In genomic region chrX:31736958-31737357, GRCm38 (mm10) we compare ENCODE assay signal across 41 mouse cellular contexts. TPM values are rescaled to one million over a fixed set of nuclear protein-coding genes. Genes with fewer than 3 reads are reported as not detected.
"Had no signal": no experiment of that assay in that cellular context is flagged by ENCODE, and none has a peak within 500 bp of the region (broad histone marks: within the 10 kb centered on the region; RNA-seq: fewer than 3 reads in every experiment).

No protein-coding gene starts in this region.

- H3K4me2 ChIP-seq: forebrain, embryonic 15.5 days; heart, embryonic 13.5 days; heart, embryonic 15.5 days; hindbrain, embryonic 13.5 days; kidney, embryonic 15.5 days; limb, embryonic 13.5 days; limb, embryonic 15.5 days had no signal

- H3K36me3 ChIP-seq: forebrain, embryonic 15.5 days; heart, embryonic 10.5 days; heart, embryonic 13.5 days; heart, embryonic 15.5 days; hindbrain, embryonic 13.5 days; kidney, embryonic 15.5 days; limb, embryonic 13.5 days; limb, embryonic 15.5 days had no signal

- H3K4me3 ChIP-seq: forebrain, embryonic 15.5 days; heart, embryonic 10.5 days; heart, embryonic 13.5 days; heart, embryonic 15.5 days; hindbrain, embryonic 13.5 days; kidney, embryonic 15.5 days; limb, embryonic 13.5 days; limb, embryonic 15.5 days had no signal

- DNase-seq: forebrain, postnatal 0 days; gastrocnemius, postnatal 14 days; gastrocnemius, postnatal 36 days; heart, adult 18-20 months; heart, postnatal 14 days; heart, postnatal 36 days; kidney, adult 11 months; kidney, adult 2 months; kidney, adult 9 months; kidney, postnatal 14 days; kidney, postnatal 36 days; layer of hippocampus, adult 9-11 months; layer of hippocampus, postnatal 36 days; left cerebral cortex, postnatal 4 days had no signal

- ATAC-seq: forebrain, embryonic 15.5 days; forebrain, postnatal 0 days; hindbrain, postnatal 0 days; intestine, embryonic 16.5 days had no signal

- H3K9ac ChIP-seq: forebrain, embryonic 15.5 days; forebrain, postnatal 0 days; heart, embryonic 13.5 days; heart, embryonic 15.5 days; hindbrain, embryonic 13.5 days; kidney, embryonic 15.5 days; limb, embryonic 13.5 days; limb, embryonic 15.5 days had no signal

- H3K4me1 ChIP-seq: forebrain, embryonic 15.5 days; heart, embryonic 10.5 days; heart, embryonic 13.5 days; heart, embryonic 15.5 days; hindbrain, embryonic 13.5 days; kidney, embryonic 15.5 days; limb, embryonic 13.5 days; limb, embryonic 15.5 days had no signal

- H3K27ac ChIP-seq: forebrain, embryonic 15.5 days; heart, embryonic 10.5 days; heart, embryonic 13.5 days; heart, embryonic 15.5 days; hindbrain, embryonic 13.5 days; hindbrain, postnatal 0 days; kidney, embryonic 15.5 days; kidney, postnatal 0 days; limb, embryonic 13.5 days; limb, embryonic 15.5 days had no signal

- H3K27me3 ChIP-seq: forebrain, embryonic 15.5 days; heart, embryonic 13.5 days; heart, embryonic 15.5 days; hindbrain, embryonic 13.5 days; kidney, embryonic 15.5 days; limb, embryonic 13.5 days; limb, embryonic 15.5 days had no signal

RNA-seq across cellular contexts. Expression of gene Btbd35f25, which starts 20.0 kb away (rescaled TPM):
- total RNA-seq: forebrain, postnatal 0 days; gastrocnemius, adult 18-20 months; gastrocnemius, adult 8-10 months; gastrocnemius, postnatal 14 days; gastrocnemius, postnatal 36 days; heart, adult 18-20 months; heart, adult 8-10 months; heart, postnatal 14 days; heart, postnatal 36 days; hematopoietic stem cell, adult 5-6 weeks; hindbrain, postnatal 0 days; layer of hippocampus, adult 18-20 months; layer of hippocampus, adult 8-10 months; layer of hippocampus, postnatal 14 days; layer of hippocampus, postnatal 36 days; left cerebral cortex, adult 18-20 months; left cerebral cortex, adult 8-10 months; left cerebral cortex, postnatal 10 days; left cerebral cortex, postnatal 25 days; left cerebral cortex, postnatal 4 days had no signal
- polyA plus RNA-seq: forebrain, embryonic 15.5 days; forebrain, postnatal 0 days; gonadal fat pad, adult 2 months; heart, embryonic 10.5 days; heart, embryonic 13.5 days; heart, embryonic 15.5 days; heart, postnatal 0 days; hindbrain, embryonic 13.5 days; hindbrain, postnatal 0 days; intestine, embryonic 14.5 days; intestine, embryonic 16.5 days; kidney, adult 2 months; kidney, embryonic 15.5 days; kidney, postnatal 0 days; large intestine, adult 2 months; limb, embryonic 11.5 days; limb, embryonic 13.5 days; limb, embryonic 15.5 days had no signal
